Mouse (Mus musculus): ENCODE measurements around the gene Ppfibp1.

DNA sequence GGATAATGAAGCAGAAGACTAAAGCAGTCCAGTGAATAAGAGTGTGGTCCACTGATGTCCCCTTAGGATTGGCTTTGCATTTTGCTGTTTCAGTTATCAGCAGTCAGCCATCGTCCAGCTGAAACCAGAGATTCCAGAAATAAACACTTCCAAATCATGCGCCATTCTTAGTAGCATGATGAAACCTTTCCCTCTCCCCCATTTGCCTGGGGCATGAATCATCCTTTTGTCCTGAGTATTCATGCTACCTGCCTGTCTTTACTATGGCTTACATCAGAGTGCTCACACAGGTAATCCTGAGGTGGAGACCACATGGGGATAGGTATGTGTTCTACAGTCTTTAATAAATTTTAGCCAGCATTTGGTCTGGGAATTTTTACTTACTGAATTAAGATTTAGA, 11.4 kb downstream of the Ppfibp1 start:
- TF ChIP-seq KAT2A (IDR thresholded peaks at IDR 0.05; ENCODE audit: insufficient replicate concordance, low read length) = no peak
- no peak for TF ChIP-seq POLR2A (IDR thresholded peaks at IDR 0.05; ENCODE audit: low read depth, low read length)
- no peak for TF ChIP-seq EP300 (IDR thresholded peaks at IDR 0.05; ENCODE audit: low read length)
- TF ChIP-seq CTCF (conservative IDR thresholded peaks at IDR 0.05 in 1 of 2, IDR thresholded peaks at IDR 0.05 in 1 of 2; ENCODE audit: low read depth in 2 of 2, low read length in 2 of 2) = no peak
- no peak for TF ChIP-seq JUND (conservative IDR thresholded peaks at IDR 0.05; ENCODE audit: low read depth, low read length)
- TF ChIP-seq USF1 (IDR thresholded peaks at IDR 0.05; ENCODE audit: low read depth, low read length) = no peak
- no peak for TF ChIP-seq ZNF384 (IDR thresholded peaks at IDR 0.05; ENCODE audit: low read depth, low read length)
- no peak for TF ChIP-seq PAX5 (IDR thresholded peaks at IDR 0.05; ENCODE audit: low read length)
- TF ChIP-seq MAX (IDR thresholded peaks at IDR 0.05; ENCODE audit: low read length) = no peak
- no peak for TF ChIP-seq MYC (IDR thresholded peaks at IDR 0.05; ENCODE audit: low read depth, low read length)
- TF ChIP-seq HCFC1 (IDR thresholded peaks at IDR 0.05; ENCODE audit: low read depth, low read length) = no peak
- no peak for TF ChIP-seq TCF12 (IDR thresholded peaks at IDR 0.05; ENCODE audit: low read depth, low read length)
- no peak for TF ChIP-seq RCOR1 (conservative IDR thresholded peaks at IDR 0.05; ENCODE audit: low read depth, low read length)
